Comparison of ENCODE assay signal across 9 mouse cellular contexts in the genomic region with DNA sequence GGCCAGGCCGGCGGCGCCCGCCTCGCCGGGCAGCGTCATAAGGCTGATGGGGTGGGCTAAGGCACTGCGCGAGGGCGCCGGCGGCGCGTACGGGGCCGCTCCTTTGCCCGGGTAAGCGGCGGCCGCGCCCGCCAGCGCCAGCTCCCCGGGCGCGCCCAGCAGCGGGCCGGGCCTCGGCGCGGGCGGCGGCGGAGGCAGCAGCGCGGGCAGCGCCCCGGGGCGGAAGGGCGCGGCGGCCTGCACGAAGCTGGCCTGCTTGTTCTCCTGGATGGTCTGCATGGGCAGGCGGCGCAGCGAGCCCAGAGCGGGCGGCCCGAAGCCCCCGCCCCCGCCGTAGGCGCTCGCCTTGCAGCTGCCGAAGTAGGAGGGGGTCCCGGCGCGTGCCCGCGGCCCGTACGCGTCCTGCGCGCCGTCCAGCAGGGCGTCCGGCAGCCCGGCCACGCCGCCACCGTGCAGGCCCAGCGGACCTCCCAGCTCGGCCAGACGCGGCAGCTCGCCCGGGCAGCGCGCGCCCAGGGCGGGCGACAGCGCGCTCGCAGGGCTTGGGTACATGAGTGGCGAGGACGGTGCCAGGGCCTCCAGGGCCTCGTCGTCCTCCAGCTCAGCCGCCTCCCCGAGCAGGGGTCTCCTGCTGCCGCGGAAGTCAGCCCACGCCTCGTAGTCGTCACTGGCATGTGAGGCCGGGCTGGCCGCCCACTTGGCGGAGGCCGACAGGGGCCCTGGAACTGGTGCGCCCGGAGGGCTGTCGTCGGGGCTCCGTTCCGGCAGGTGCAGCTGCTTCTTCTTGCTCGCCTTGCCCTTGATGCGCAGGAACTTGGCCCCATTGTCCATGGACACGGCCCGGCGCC. TPM values are rescaled to one million over a fixed set of nuclear protein-coding genes. Genes with fewer than 3 reads are reported as not detected.
DNase-seq lines count a peak whose midpoint lies in the region; ATAC-seq lines count a peak whose summit lies in the region.
"Had no signal": no experiment of that assay in that cellular context is flagged by ENCODE, and none has a peak within 500 bp of the region (broad histone marks: within the 10 kb centered on the region; RNA-seq: fewer than 3 reads in every experiment).

No protein-coding gene starts in this region.

- H3K27ac ChIP-seq in embryonic facial prominence, embryonic 15.5 days (replicated peaks), result 0 out of 2 replicates have a peak overlapping the region, but pooled peaks have one; percentile 5
- H3K27ac ChIP-seq in intestine, embryonic 15.5 days, result no peak overlapping the region
- no peak overlapping the region for H3K27ac ChIP-seq in neural tube, embryonic 12.5 days

- peak overlapping the region; percentile 74 for H3K4me2 ChIP-seq in embryonic facial prominence, embryonic 15.5 days (replicated peaks)
- peak overlapping the region; percentile 87 for H3K4me2 ChIP-seq in intestine, embryonic 15.5 days (replicated peaks)
- H3K4me2 ChIP-seq in neural tube, embryonic 12.5 days (replicated peaks), result peak overlapping the region; percentile 68

- no peak for ATAC-seq in embryonic facial prominence, embryonic 15.5 days (ENCODE audit: insufficient number of reproducible peaks, low FRiP score, low TSS enrichment, low read depth)
- peak; percentile 64 for ATAC-seq in intestine, embryonic 15.5 days
- ATAC-seq in neural tube, embryonic 12.5 days (ENCODE audit: low FRiP score, low read depth), result peak; percentile 13; the same call in 1 of the 2 replicates
- ATAC-seq in cerebellum, adult (ENCODE audit: insufficient number of reproducible peaks, low FRiP score, low TSS enrichment), result no peak

- H3K4me3 ChIP-seq in embryonic facial prominence, embryonic 15.5 days (replicated peaks), result peak overlapping the region; percentile 45
- H3K4me3 ChIP-seq in intestine, embryonic 15.5 days (replicated peaks), result peak overlapping the region; percentile 45
- peak overlapping the region; percentile 39 for H3K4me3 ChIP-seq in neural tube, embryonic 12.5 days

- H3K9me3 ChIP-seq in embryonic facial prominence, embryonic 15.5 days (replicated peaks), result no peaks in the 10 kb centered on the region
- H3K9me3 ChIP-seq in intestine, embryonic 15.5 days, result no peaks in the 10 kb centered on the region
- H3K9me3 ChIP-seq in neural tube, embryonic 12.5 days, result no peaks in the 10 kb centered on the region

- peaks cover 72% of the 10 kb centered on the region for H3K27me3 ChIP-seq in embryonic facial prominence, embryonic 15.5 days
- peaks cover 74% of the 10 kb centered on the region for H3K27me3 ChIP-seq in intestine, embryonic 15.5 days (replicated peaks)
- H3K27me3 ChIP-seq in neural tube, embryonic 12.5 days (replicated peaks), result peaks cover 85% of the 10 kb centered on the region

- 2% methylated on average over 86 of the region's 112 CpGs for WGBS in embryonic facial prominence, embryonic 15.5 days
- WGBS in intestine, embryonic 15.5 days, result 1% methylated on average over 102 of the region's 112 CpGs
- WGBS in neural tube, embryonic 12.5 days, result under 1% methylated on average over 112 of the region's 112 CpGs

- DNase-seq in layer of hippocampus, postnatal 10 days (ENCODE audit: low spot score in 2 of 2), result peak; percentile 56 to 68
- DNase-seq in layer of hippocampus, adult 8-10 months (ENCODE audit: low spot score in 2 of 2), result no peak
- DNase-seq in spleen, postnatal 36 days (ENCODE audit: low spot score in 2 of 2), result no peak
- DNase-seq in cerebellum, adult 18-20 months, result no peak

- peaks cover 68% of the 10 kb centered on the region for H3K4me1 ChIP-seq in embryonic facial prominence, embryonic 15.5 days
- peaks cover 23% of the 10 kb centered on the region for H3K4me1 ChIP-seq in intestine, embryonic 15.5 days (replicated peaks)
- peaks cover 50% of the 10 kb centered on the region for H3K4me1 ChIP-seq in neural tube, embryonic 12.5 days

- H3K9ac ChIP-seq in embryonic facial prominence, embryonic 15.5 days, result peak overlapping the region; percentile 31; the same call in 1 of the 2 replicates
- peak overlapping the region; percentile 32 for H3K9ac ChIP-seq in intestine, embryonic 15.5 days
- H3K9ac ChIP-seq in neural tube, embryonic 12.5 days, result peak overlapping the region; percentile 52

- no peaks in the 10 kb centered on the region for H3K36me3 ChIP-seq in embryonic facial prominence, embryonic 15.5 days
- H3K36me3 ChIP-seq in intestine, embryonic 15.5 days, result no peaks in the 10 kb centered on the region
- H3K36me3 ChIP-seq in neural tube, embryonic 12.5 days, result no peaks in the 10 kb centered on the region

RNA-seq across cellular contexts. Expression of gene Foxo6, which starts 18.7 kb away (rescaled TPM):
- 10 to 100 TPM; 60.4 to 61.7 TPM for total RNA-seq in layer of hippocampus, postnatal 10 days (2021)
- total RNA-seq in layer of hippocampus, adult 8-10 months (2022), result 10 to 100 TPM; 26.3 to 35.6 (median 28.9) TPM
- polyA plus RNA-seq in embryonic facial prominence, embryonic 15.5 days (2015; fragmentation: Nextera tagmentation; extraction: Ambion mirVana), result 0.95 and 1.0 TPM in 2 replicates
- 0.20 and 0.29 TPM in 2 replicates for polyA plus RNA-seq in intestine, embryonic 15.5 days (2015; fragmentation: Nextera tagmentation; extraction: Ambion mirVana)
- polyA plus RNA-seq in neural tube, embryonic 12.5 days (2016; fragmentation: Nextera tagmentation; extraction: Ambion mirVana), result 0.86 and 1.2 TPM in 2 replicates
- total RNA-seq: liver, adult 2 months had no signal

Comparison
In these comparisons a context has a peak if more than half of its experiments do, and no peak if none do; other contexts are left out.
1. DNase-seq: peak in layer of hippocampus, postnatal 10 days (2 of 2); none in layer of hippocampus, adult 8-10 months (0 of 2), spleen, postnatal 36 days (0 of 2) and cerebellum, adult 18-20 months (0 of 2).
2. ATAC-seq: peak in intestine, embryonic 15.5 days (single experiment) and neural tube, embryonic 12.5 days (single experiment); none in embryonic facial prominence, embryonic 15.5 days (single experiment) and cerebellum, adult (single experiment).
3. Peak in every context shown above with its lines, with median percentiles within 50 percentile points of each other: H3K4me2 ChIP-seq, H3K4me3 ChIP-seq and H3K9ac ChIP-seq.